14 mouse cellular contexts compared by ENCODE assay signal in the genomic region with DNA sequence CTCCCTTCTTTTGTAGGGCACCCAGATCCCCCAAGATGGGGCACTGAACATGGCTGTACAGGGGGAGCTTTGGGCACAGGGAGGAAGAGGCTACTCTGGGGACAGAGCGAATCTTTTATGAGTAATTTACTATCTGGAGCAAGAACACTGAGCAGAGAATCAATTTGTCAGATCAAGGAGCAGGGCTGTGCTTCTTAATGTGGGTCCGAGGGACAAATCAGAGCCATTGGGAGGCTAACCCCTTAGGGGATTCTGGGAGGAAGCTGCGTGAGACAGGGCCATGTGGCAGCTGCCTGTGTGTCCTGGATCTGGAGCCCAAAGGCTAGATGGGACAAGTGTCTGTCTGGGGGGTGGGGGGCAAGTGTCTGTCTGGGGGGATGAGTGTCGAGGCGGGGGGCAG. TPM values are rescaled to one million over a fixed set of nuclear protein-coding genes. Genes with fewer than 3 reads are reported as not detected.
DNase-seq lines count a peak whose midpoint lies in the region; ATAC-seq lines count a peak whose summit lies in the region.
"Had no signal": no experiment of that assay in that cellular context is flagged by ENCODE, and none has a peak within 500 bp of the region (broad histone marks: within the 10 kb centered on the region; RNA-seq: fewer than 3 reads in every experiment).

No protein-coding gene starts in this region.

- DNase-seq in embryonic facial prominence, embryonic 11.5 days (ENCODE audit: low spot score) = no peak
- no peak for DNase-seq in limb, embryonic 10.5 days (ENCODE audit: low spot score)
- no peak for DNase-seq in layer of hippocampus, adult 9-11 months
- no peak for DNase-seq in left cerebral cortex, postnatal 36 days (ENCODE audit: low spot score in 2 of 2)
- DNase-seq in cerebellum, adult 11 months = no peak
- DNase-seq: cerebellum, adult 18-20 months; heart, postnatal 36 days; kidney, adult 9 months; liver; lung, embryonic 14.5 days; thymus, adult 2 months had no signal

- 53% methylated on average over 5 of the region's 5 CpGs for WGBS in embryonic facial prominence, embryonic 11.5 days
- WGBS in forebrain, embryonic 15.5 days = 60% methylated on average over 5 of the region's 5 CpGs
- 66% methylated on average over 5 of the region's 5 CpGs for WGBS in limb, embryonic 10.5 days
- WGBS in neural tube, embryonic 12.5 days = 48% methylated on average over 5 of the region's 5 CpGs

- H3K9me3 ChIP-seq in embryonic facial prominence, embryonic 11.5 days (replicated peaks; ENCODE audit: control insufficient read depth, low read length) = no peaks in the 10 kb centered on the region
- no peaks in the 10 kb centered on the region for H3K9me3 ChIP-seq in forebrain, embryonic 15.5 days
- no peaks in the 10 kb centered on the region for H3K9me3 ChIP-seq in limb, embryonic 10.5 days (replicated peaks)
- no peaks in the 10 kb centered on the region for H3K9me3 ChIP-seq in neural tube, embryonic 12.5 days

- no peak for ATAC-seq in embryonic facial prominence, embryonic 11.5 days (replicated peaks; ENCODE audit: insufficient number of reproducible peaks, low FRiP score, low TSS enrichment, low read depth)
- ATAC-seq in forebrain, embryonic 15.5 days (replicated peaks) = no peak
- ATAC-seq in neural tube, embryonic 12.5 days (ENCODE audit: low FRiP score, low read depth) = 0 out of 2 replicates have a peak, but pooled peaks have one; percentile 18

- H3K4me3 ChIP-seq in embryonic facial prominence, embryonic 11.5 days (ENCODE audit: low read depth, low read length) = no peak overlapping the region
- no peak overlapping the region for H3K4me3 ChIP-seq in forebrain, embryonic 15.5 days
- peak overlapping the region; percentile 25; the same call in 1 of the 2 replicates for H3K4me3 ChIP-seq in limb, embryonic 10.5 days
- no peak overlapping the region for H3K4me3 ChIP-seq in neural tube, embryonic 12.5 days

- H3K4me1 ChIP-seq in embryonic facial prominence, embryonic 11.5 days (ENCODE audit: control insufficient read depth, insufficient read depth, low read length) = peaks cover 8% of the 10 kb centered on the region
- peaks cover 32% of the 10 kb centered on the region for H3K4me1 ChIP-seq in forebrain, embryonic 15.5 days
- H3K4me1 ChIP-seq in limb, embryonic 10.5 days = peaks cover 60% of the 10 kb centered on the region
- peaks cover 51% of the 10 kb centered on the region for H3K4me1 ChIP-seq in neural tube, embryonic 12.5 days

- intact Hi-C loops in left cerebral cortex, postnatal 36 days (cut with DNase I) = no loop called here

- H3K9ac ChIP-seq in embryonic facial prominence, embryonic 11.5 days (replicated peaks; ENCODE audit: low read length) = no peak overlapping the region
- no peak overlapping the region for H3K9ac ChIP-seq in forebrain, embryonic 15.5 days (replicated peaks)
- H3K9ac ChIP-seq in neural tube, embryonic 12.5 days = no peak overlapping the region
- H3K9ac ChIP-seq: lung, embryonic 14.5 days had no signal

- peak overlapping the region; percentile 52 for H3K27ac ChIP-seq in embryonic facial prominence, embryonic 11.5 days (replicated peaks; ENCODE audit: low read depth, low read length)
- H3K27ac ChIP-seq in forebrain, embryonic 15.5 days (replicated peaks) = peak overlapping the region; percentile 41; the same call in 1 of the 2 replicates
- H3K27ac ChIP-seq in limb, embryonic 10.5 days = peak overlapping the region; percentile 72
- peak overlapping the region; percentile 67 for H3K27ac ChIP-seq in neural tube, embryonic 12.5 days

- no peaks in the 10 kb centered on the region for H3K27me3 ChIP-seq in embryonic facial prominence, embryonic 11.5 days (ENCODE audit: control insufficient read depth, insufficient read depth, low read length)
- no peaks in the 10 kb centered on the region for H3K27me3 ChIP-seq in forebrain, embryonic 15.5 days
- peaks cover 41% of the 10 kb centered on the region for H3K27me3 ChIP-seq in limb, embryonic 10.5 days (ENCODE audit: low read depth, poor library complexity, severe bottlenecking)
- H3K27me3 ChIP-seq in neural tube, embryonic 12.5 days (replicated peaks) = no peaks in the 10 kb centered on the region

- H3K4me2 ChIP-seq in embryonic facial prominence, embryonic 11.5 days (ENCODE audit: low read depth, low read length) = no peak overlapping the region
- H3K4me2 ChIP-seq in forebrain, embryonic 15.5 days (replicated peaks) = no peak overlapping the region
- H3K4me2 ChIP-seq in neural tube, embryonic 12.5 days (replicated peaks) = peak overlapping the region; percentile 43
- H3K4me2 ChIP-seq: lung, embryonic 14.5 days had no signal

- no peaks in the 10 kb centered on the region for H3K36me3 ChIP-seq in embryonic facial prominence, embryonic 11.5 days (replicated peaks; ENCODE audit: control insufficient read depth, insufficient read depth, low read depth, low read length)
- H3K36me3 ChIP-seq in forebrain, embryonic 15.5 days = no peaks in the 10 kb centered on the region
- no peaks in the 10 kb centered on the region for H3K36me3 ChIP-seq in limb, embryonic 10.5 days
- no peaks in the 10 kb centered on the region for H3K36me3 ChIP-seq in neural tube, embryonic 12.5 days

RNA-seq across cellular contexts. Expression of a gene that starts 20.5 kb away (rescaled TPM):
- polyA plus RNA-seq in embryonic facial prominence, embryonic 11.5 days (2014; fragmentation: Nextera tagmentation; extraction: Ambion mirVana) = 28.9 and 31.9 TPM in 2 replicates
- polyA plus RNA-seq in forebrain, embryonic 15.5 days (2015; fragmentation: Nextera tagmentation; extraction: Ambion mirVana) = 28.2 and 30.5 TPM in 2 replicates
- polyA plus RNA-seq in limb, embryonic 10.5 days (2016; fragmentation: Nextera tagmentation; extraction: Ambion mirVana) = 10.6 TPM in 2 replicates
- 32.6 and 34.9 TPM in 2 replicates for polyA plus RNA-seq in neural tube, embryonic 12.5 days (2016; fragmentation: Nextera tagmentation; extraction: Ambion mirVana)
- 10 to 100 TPM; 55.7 to 58.1 TPM for total RNA-seq in left cerebral cortex, postnatal 36 days (2021)
- total RNA-seq: CH12.LX had no signal

RNA-seq across cellular contexts. Expression of a gene that starts 27.3 kb away (rescaled TPM):
- polyA plus RNA-seq in embryonic facial prominence, embryonic 11.5 days (2014; fragmentation: Nextera tagmentation; extraction: Ambion mirVana) = 14.5 and 16.7 TPM in 2 replicates
- polyA plus RNA-seq in forebrain, embryonic 15.5 days (2015; fragmentation: Nextera tagmentation; extraction: Ambion mirVana) = 18.8 and 20.7 TPM in 2 replicates
- 2.8 and 5.9 TPM in 2 replicates for polyA plus RNA-seq in limb, embryonic 10.5 days (2016; fragmentation: Nextera tagmentation; extraction: Ambion mirVana)
- 19.6 and 21.3 TPM in 2 replicates for polyA plus RNA-seq in neural tube, embryonic 12.5 days (2016; fragmentation: Nextera tagmentation; extraction: Ambion mirVana)
- total RNA-seq in left cerebral cortex, postnatal 36 days (2021) = 10 to 100 TPM; 40.6 to 47.2 TPM
- total RNA-seq: CH12.LX had no signal

RNA-seq across cellular contexts. Expression of a gene that starts 29.7 kb away (rescaled TPM):
- polyA plus RNA-seq in embryonic facial prominence, embryonic 11.5 days (2014; fragmentation: Nextera tagmentation; extraction: Ambion mirVana) = 11.0 and 11.7 TPM in 2 replicates
- 18.9 and 20.4 TPM in 2 replicates for polyA plus RNA-seq in forebrain, embryonic 15.5 days (2015; fragmentation: Nextera tagmentation; extraction: Ambion mirVana)
- 9.6 and 10.8 TPM in 2 replicates for polyA plus RNA-seq in limb, embryonic 10.5 days (2016; fragmentation: Nextera tagmentation; extraction: Ambion mirVana)
- polyA plus RNA-seq in neural tube, embryonic 12.5 days (2016; fragmentation: Nextera tagmentation; extraction: Ambion mirVana) = 22.0 and 30.3 TPM in 2 replicates
- 10 to 100 TPM; 16.9 to 18.0 TPM for total RNA-seq in left cerebral cortex, postnatal 36 days (2021)

RNA-seq across cellular contexts. Expression of a gene that starts 33.1 kb away (rescaled TPM):
- polyA plus RNA-seq in embryonic facial prominence, embryonic 11.5 days (2014; fragmentation: Nextera tagmentation; extraction: Ambion mirVana) = 15.2 and 16.2 TPM in 2 replicates
- polyA plus RNA-seq in forebrain, embryonic 15.5 days (2015; fragmentation: Nextera tagmentation; extraction: Ambion mirVana) = 22.0 and 23.3 TPM in 2 replicates
- 2.4 and 3.8 TPM in 2 replicates for polyA plus RNA-seq in limb, embryonic 10.5 days (2016; fragmentation: Nextera tagmentation; extraction: Ambion mirVana)
- 17.4 and 21.0 TPM in 2 replicates for polyA plus RNA-seq in neural tube, embryonic 12.5 days (2016; fragmentation: Nextera tagmentation; extraction: Ambion mirVana)
- 10 to 100 TPM; 49.6 to 50.7 TPM for total RNA-seq in left cerebral cortex, postnatal 36 days (2021)
- total RNA-seq: CH12.LX had no signal
